Mouse (Mus musculus): ENCODE measurements at regions not wholly inside any gene's neighbourhood (a gene's known extent, or its start where the extent isn't known, plus 50 kb on each side); places are given as distances from the start of the nearest gene placed in this dataset.

GRCm38 (mm10) chr2:45693291-45694020, 576.3 kb upstream of the Zeb2 start:
- Histone ChIP-seq H3K27me3 (ENCODE audit: control insufficient read depth, insufficient read depth, low read length) (no peaks in the 10 kb centered on the region), H3K9ac (ENCODE audit: low read length) (no peak overlapping the region), H3K4me1 (ENCODE audit: control insufficient read depth, insufficient read depth, low read length) (no peaks in the 10 kb centered on the region), H3K36me3 (ENCODE audit: control insufficient read depth, insufficient read depth, low read length) (no peaks in the 10 kb centered on the region), H3K9me3 (ENCODE audit: control insufficient read depth, low read length) (no peaks in the 10 kb centered on the region), H3K4me2 (ENCODE audit: low read depth, severe bottlenecking) (no peak overlapping the region), H3K4me3 (ENCODE audit: low read depth, low read length) (no peak overlapping the region), H3K27ac (replicated peaks; ENCODE audit: low read depth, low read length) (no peak overlapping the region)
- ATAC-seq (ENCODE audit: insufficient number of reproducible peaks, low FRiP score, low TSS enrichment, low read depth) (no peak), DNase-seq (ENCODE audit: low spot score) (no peak)
- 81% methylated on average over 8 of the region's 8 CpGs for WGBS

GRCm38 (mm10) chr2:45692819-45693218, 575.6 kb upstream of the Zeb2 start:
- Histone ChIP-seq H3K36me3 (ENCODE audit: control insufficient read depth, insufficient read depth, low read length) (no peaks in the 10 kb centered on the region), H3K9me3 (ENCODE audit: control insufficient read depth, low read length) (no peaks in the 10 kb centered on the region), H3K9ac (ENCODE audit: low read length) (no peak overlapping the region), H3K27ac (replicated peaks; ENCODE audit: low read depth, low read length) (no peak overlapping the region), H3K4me2 (ENCODE audit: low read depth, severe bottlenecking) (no peak overlapping the region), H3K4me3 (ENCODE audit: low read depth, low read length) (no peak overlapping the region), H3K4me1 (ENCODE audit: control insufficient read depth, insufficient read depth, low read length) (no peaks in the 10 kb centered on the region), H3K27me3 (ENCODE audit: control insufficient read depth, insufficient read depth, low read length) (no peaks in the 10 kb centered on the region)
- ATAC-seq (ENCODE audit: insufficient number of reproducible peaks, low FRiP score, low TSS enrichment, low read depth): no peak
- WGBS: 88% methylated on average over 1 of the region's 1 CpGs
- no peak for DNase-seq (ENCODE audit: low spot score)

GRCm38 (mm10) chr2:45688996-45689395, 571.8 kb upstream of the Zeb2 start:
- no peak overlapping the region for H3K9ac ChIP-seq (ENCODE audit: low read length)
- H3K36me3 ChIP-seq (ENCODE audit: control insufficient read depth, insufficient read depth, low read length): no peaks in the 10 kb centered on the region
- no peaks in the 10 kb centered on the region for H3K4me1 ChIP-seq (ENCODE audit: control insufficient read depth, insufficient read depth, low read length)
- WGBS: 92% methylated on average over 1 of the region's 1 CpGs
- no peak overlapping the region for H3K27ac ChIP-seq (replicated peaks; ENCODE audit: low read depth, low read length)
- ATAC-seq (ENCODE audit: insufficient number of reproducible peaks, low FRiP score, low TSS enrichment, low read depth): no peak
- H3K4me3 ChIP-seq (ENCODE audit: low read depth, low read length): no peak overlapping the region
- DNase-seq (ENCODE audit: low spot score): no peak
- no peaks in the 10 kb centered on the region for H3K27me3 ChIP-seq (ENCODE audit: control insufficient read depth, insufficient read depth, low read length)
- H3K9me3 ChIP-seq (ENCODE audit: control insufficient read depth, low read length): no peaks in the 10 kb centered on the region
- H3K4me2 ChIP-seq (ENCODE audit: low read depth, severe bottlenecking): no peak overlapping the region

- H3K4me2 ChIP-seq (ENCODE audit: low read depth, severe bottlenecking): no peak overlapping the region
Observed at GRCm38 (mm10) chr2:45681251-45681650, 564.1 kb upstream of the Zeb2 start.

GRCm38 (mm10) chr2:45679101-45679895, 562.1 kb upstream of the Zeb2 start:
- ATAC-seq (ENCODE audit: insufficient number of reproducible peaks, low FRiP score, low TSS enrichment, low read depth): no peak
- H3K27ac ChIP-seq (replicated peaks; ENCODE audit: low read depth, low read length): no peak overlapping the region
- H3K4me1 ChIP-seq (ENCODE audit: control insufficient read depth, insufficient read depth, low read length): no peaks in the 10 kb centered on the region
- no peak for DNase-seq (ENCODE audit: low spot score)
- WGBS: 68% methylated on average over 10 of the region's 10 CpGs
- no peaks in the 10 kb centered on the region for H3K27me3 ChIP-seq (ENCODE audit: control insufficient read depth, insufficient read depth, low read length)
- H3K9me3 ChIP-seq (ENCODE audit: control insufficient read depth, low read length): no peaks in the 10 kb centered on the region
- no peak overlapping the region for H3K9ac ChIP-seq (ENCODE audit: low read length)
- H3K4me3 ChIP-seq (ENCODE audit: low read depth, low read length): no peak overlapping the region
- H3K4me2 ChIP-seq (ENCODE audit: low read depth, severe bottlenecking): no peak overlapping the region
- H3K36me3 ChIP-seq (ENCODE audit: control insufficient read depth, insufficient read depth, low read length): no peaks in the 10 kb centered on the region

More at GRCm38 (mm10) chr2:45681251-45681650, 564.1 kb upstream of the Zeb2 start:
- Histone ChIP-seq H3K9ac (ENCODE audit: low read length) (no peak overlapping the region), H3K9me3 (ENCODE audit: control insufficient read depth, low read length) (no peaks in the 10 kb centered on the region), H3K4me1 (ENCODE audit: control insufficient read depth, insufficient read depth, low read length) (no peaks in the 10 kb centered on the region), H3K4me3 (ENCODE audit: low read depth, low read length) (no peak overlapping the region), H3K27me3 (ENCODE audit: control insufficient read depth, insufficient read depth, low read length) (no peaks in the 10 kb centered on the region), H3K27ac (replicated peaks; ENCODE audit: low read depth, low read length) (no peak overlapping the region), H3K36me3 (ENCODE audit: control insufficient read depth, insufficient read depth, low read length) (no peaks in the 10 kb centered on the region)
- DNase-seq (ENCODE audit: low spot score): no peak
- no peak for ATAC-seq (ENCODE audit: insufficient number of reproducible peaks, low FRiP score, low TSS enrichment, low read depth)
- 82% methylated on average over 1 of the region's 1 CpGs for WGBS

- Histone ChIP-seq H3K27ac (replicated peaks; ENCODE audit: low read depth, low read length) (no peak overlapping the region), H3K4me2 (ENCODE audit: low read depth, severe bottlenecking) (no peak overlapping the region), H3K4me3 (ENCODE audit: low read depth, low read length) (no peak overlapping the region), H3K4me1 (ENCODE audit: control insufficient read depth, insufficient read depth, low read length) (no peaks in the 10 kb centered on the region), H3K9ac (ENCODE audit: low read length) (no peak overlapping the region), H3K27me3 (ENCODE audit: control insufficient read depth, insufficient read depth, low read length) (no peaks in the 10 kb centered on the region), H3K9me3 (ENCODE audit: control insufficient read depth, low read length) (no peaks in the 10 kb centered on the region), H3K36me3 (ENCODE audit: control insufficient read depth, insufficient read depth, low read length) (no peaks in the 10 kb centered on the region)
- peak; percentile 25 for DNase-seq (ENCODE audit: low spot score)
- ATAC-seq (ENCODE audit: insufficient number of reproducible peaks, low FRiP score, low TSS enrichment, low read depth): no peak
- WGBS: 69% methylated on average over 9 of the region's 9 CpGs
Observed at GRCm38 (mm10) chr2:45678685-45679084, 561.5 kb upstream of the Zeb2 start.

- Histone ChIP-seq H3K36me3 (ENCODE audit: control insufficient read depth, insufficient read depth, low read length) (no peaks in the 10 kb centered on the region), H3K4me1 (ENCODE audit: control insufficient read depth, insufficient read depth, low read length) (no peaks in the 10 kb centered on the region), H3K27me3 (ENCODE audit: control insufficient read depth, insufficient read depth, low read length) (no peaks in the 10 kb centered on the region), H3K27ac (replicated peaks; ENCODE audit: low read depth, low read length) (no peak overlapping the region), H3K9me3 (ENCODE audit: control insufficient read depth, low read length) (no peaks in the 10 kb centered on the region), H3K4me2 (ENCODE audit: low read depth, severe bottlenecking) (no peak overlapping the region), H3K4me3 (ENCODE audit: low read depth, low read length) (no peak overlapping the region), H3K9ac (ENCODE audit: low read length) (no peak overlapping the region)
- WGBS: 64% methylated on average over 2 of the region's 2 CpGs
- ATAC-seq (ENCODE audit: insufficient number of reproducible peaks, low FRiP score, low TSS enrichment, low read depth) (no peak), DNase-seq (ENCODE audit: low spot score) (no peak)
Observed at GRCm38 (mm10) chr2:45675776-45676175, 558.6 kb upstream of the Zeb2 start.

GRCm38 (mm10) chr2:45656011-45656410, 538.8 kb upstream of the Zeb2 start:
- Histone ChIP-seq H3K9ac (ENCODE audit: low read length) (no peak overlapping the region), H3K27ac (replicated peaks; ENCODE audit: low read depth, low read length) (no peak overlapping the region), H3K27me3 (ENCODE audit: control insufficient read depth, insufficient read depth, low read length) (no peaks in the 10 kb centered on the region), H3K36me3 (ENCODE audit: control insufficient read depth, insufficient read depth, low read length) (no peaks in the 10 kb centered on the region), H3K4me1 (ENCODE audit: control insufficient read depth, insufficient read depth, low read length) (no peaks in the 10 kb centered on the region; the same call in 1 of the 2 replicates), H3K9me3 (ENCODE audit: control insufficient read depth, low read length) (no peaks in the 10 kb centered on the region), H3K4me2 (ENCODE audit: low read depth, severe bottlenecking) (no peak overlapping the region), H3K4me3 (ENCODE audit: low read depth, low read length) (no peak overlapping the region)
- DNase-seq (ENCODE audit: low spot score): no peak
- ATAC-seq (ENCODE audit: insufficient number of reproducible peaks, low FRiP score, low TSS enrichment, low read depth): no peak
- WGBS: 58% methylated on average over 1 of the region's 1 CpGs

Data from limb, embryonic 11.5 days (tissue).